In the genomic region with DNA sequence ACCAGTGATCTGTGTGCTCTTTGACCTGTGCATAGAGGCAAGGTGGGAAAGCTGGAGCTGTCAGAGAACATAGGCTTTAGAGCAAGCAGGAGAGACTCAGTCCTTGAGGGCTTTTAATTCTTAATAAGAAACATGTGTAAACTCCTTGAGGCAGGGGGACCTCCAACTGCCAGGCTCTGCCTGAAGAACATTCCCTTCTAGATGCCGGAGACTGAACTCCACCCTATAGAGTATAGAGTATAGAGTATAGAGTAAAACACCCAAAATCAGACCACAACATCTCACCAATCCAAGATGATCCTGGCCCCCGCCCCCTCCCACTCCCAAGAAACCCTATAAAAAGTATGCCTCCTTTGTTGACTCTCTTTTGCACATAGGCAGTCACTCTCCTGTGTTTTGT, we compare ENCODE assay signal across 17 mouse cellular contexts.
"Had no signal": no experiment of that assay in that cellular context is flagged by ENCODE, and none has a peak within 500 bp of the region (broad histone marks: within the 10 kb centered on the region; RNA-seq: fewer than 3 reads in every experiment).

No protein-coding gene starts in this region.

- H3K4me1 ChIP-seq: lung, embryonic 15.5 days; megakaryocyte, embryonic 14.5 days; midbrain, embryonic 13.5 days; midbrain, embryonic 15.5 days; neural tube, embryonic 12.5 days had no signal

- H3K9me3 ChIP-seq: midbrain, embryonic 15.5 days; neural tube, embryonic 12.5 days had no signal

- DNase-seq: lung, adult 2 months; lung, postnatal 14 days; lung, postnatal 36 days; right cerebral cortex, postnatal 14 days; right cerebral cortex, postnatal 4 days; spleen, adult 18-20 months; thymus, adult 18-20 months; thymus, postnatal 14 days; thymus, postnatal 36 days had no signal

- H3K4me2 ChIP-seq: lung, embryonic 15.5 days; midbrain, embryonic 11.5 days; midbrain, embryonic 13.5 days; midbrain, embryonic 15.5 days; neural tube, embryonic 12.5 days had no signal

- H3K27me3 ChIP-seq: lung, embryonic 15.5 days; megakaryocyte, embryonic 14.5 days; midbrain, embryonic 13.5 days; midbrain, embryonic 15.5 days; neural tube, embryonic 12.5 days had no signal

- ATAC-seq: lung, postnatal 0 days; midbrain, embryonic 13.5 days; midbrain, embryonic 15.5 days had no signal

- H3K27ac ChIP-seq: lung, embryonic 15.5 days; macrophage; midbrain, embryonic 13.5 days; midbrain, embryonic 15.5 days; neural tube, embryonic 12.5 days had no signal

- H3K36me3 ChIP-seq: lung, embryonic 15.5 days; midbrain, embryonic 13.5 days; midbrain, embryonic 15.5 days; neural tube, embryonic 12.5 days had no signal

- H3K4me3 ChIP-seq: lung, embryonic 15.5 days; megakaryocyte, embryonic 14.5 days; midbrain, embryonic 13.5 days; midbrain, embryonic 15.5 days; neural tube, embryonic 12.5 days had no signal

- H3K9ac ChIP-seq: lung, embryonic 15.5 days; midbrain, embryonic 13.5 days; midbrain, embryonic 15.5 days; neural tube, embryonic 12.5 days had no signal
